Mouse (Mus musculus): ENCODE measurements around the gene Nop9. TPM values are rescaled to one million over a fixed set of nuclear protein-coding genes. Genes with fewer than 3 reads are reported as not detected.

Gene Nop9
- total and polyA plus RNA-seq, 3 experiments = 38.5 to 92.1 (median 89.1) TPM

- H3K4me1 ChIP-seq (ENCODE audit: control insufficient read depth in 1 of 2, insufficient read depth in 2 of 2) = peaks cover 15 to 40% of the 10 kb centered on the region in 2 experiments
- TF ChIP-seq MXI1 (IDR thresholded peaks at IDR 0.05; ENCODE audit: low read depth, low read length) (no peak), IRF4 (IDR thresholded peaks at IDR 0.05; ENCODE audit: low read depth, low read length) (no peak), UBTF (IDR thresholded peaks at IDR 0.05; ENCODE audit: low read depth, low read length) (no peak), POLR2AphosphoS2 (IDR thresholded peaks at IDR 0.05; ENCODE audit: low read depth, low read length) (no peak), KAT2A (IDR thresholded peaks at IDR 0.05; ENCODE audit: insufficient replicate concordance, low read length) (no peak), ETS1 (conservative IDR thresholded peaks at IDR 0.05; ENCODE audit: low read depth, low read length) (no peak), MAX (IDR thresholded peaks at IDR 0.05; ENCODE audit: low read length) (no peak), POLR2A (IDR thresholded peaks at IDR 0.05; ENCODE audit: low read depth, low read length) (no peak), JUN (IDR thresholded peaks at IDR 0.05; ENCODE audit: insufficient read depth, low read depth, low read length) (no peak), TCF12 (IDR thresholded peaks at IDR 0.05; ENCODE audit: low read depth, low read length) (no peak), TBP (conservative IDR thresholded peaks at IDR 0.05; ENCODE audit: low read depth, low read length) (no peak), ZMIZ1 (IDR thresholded peaks at IDR 0.05; ENCODE audit: low read depth, low read length) (no peak), GABPA (IDR thresholded peaks at IDR 0.05; ENCODE audit: insufficient replicate concordance, low read depth, low read length) (no peak), ZKSCAN1 (IDR thresholded peaks at IDR 0.05; ENCODE audit: borderline replicate concordance, low read depth, low read length) (no peak), ZNF384 (IDR thresholded peaks at IDR 0.05; ENCODE audit: low read depth, low read length) (no peak), MAZ (IDR thresholded peaks at IDR 0.05; ENCODE audit: low read depth, low read length) (no peak)
Measured at GRCm38 (mm10) chr14:55722438-55722945, 23.0 kb upstream of the Nop9 start.

GRCm38 (mm10) chr14:55723433-55723832 lies 22.1 kb upstream of the Nop9 start:
- Histone ChIP-seq H3K79me2 (replicated peaks; ENCODE audit: control insufficient read depth, extremely low read depth, insufficient read depth, poor library complexity, severe bottlenecking) (no peaks in the 10 kb centered on the region), H3K4me2 (ENCODE audit: insufficient read depth, low read depth, poor library complexity, severe bottlenecking) (no peak overlapping the region), H3K27ac (ENCODE audit: insufficient read depth, low read depth) (no peak overlapping the region), H3K27me3 (replicated peaks) (peaks cover 22% of the 10 kb centered on the region), H3K9ac (ENCODE audit: insufficient read depth, low read depth) (no peak overlapping the region), H3K4me3 (replicated peaks in 1 of 3; ENCODE audit: low read depth in 2 of 3, low read length in 2 of 3, poor library complexity in 1 of 3) (no peak overlapping the region), H3K36me3 (replicated peaks in 1 of 2; ENCODE audit: control insufficient read depth in 1 of 2, insufficient read depth in 1 of 2, low read length in 1 of 2) (peaks cover 16 to 24% of the 10 kb centered on the region in 2 experiments), H3K4me1 (ENCODE audit: control insufficient read depth in 1 of 2, insufficient read depth in 2 of 2) (peaks cover 15 to 45% of the 10 kb centered on the region in 2 experiments), H3K9me3 (replicated peaks; ENCODE audit: low read length) (no peaks in the 10 kb centered on the region)
- in situ Hi-C loops (cut with MboI; ENCODE audit: low pct_ligation_motif_present, low pct_unique_long_range_greater_than_20kb, low sequenced_read_pairs) = no loop called here
- no peak for DNase-seq (ENCODE audit: extremely low read depth)
- dilution Hi-C loops (cut with MboI; ENCODE audit: extremely low pct_ligation_motif_present, extremely low pct_unique_long_range_greater_than_20kb, low sequenced_read_pairs) = no loop called here
- TF ChIP-seq MYC (IDR thresholded peaks at IDR 0.05; ENCODE audit: low read depth, low read length) (no peak), MAZ (IDR thresholded peaks at IDR 0.05; ENCODE audit: low read depth, low read length) (no peak)

More at GRCm38 (mm10) chr14:55722438-55722945, 23.0 kb upstream of the Nop9 start:
- Histone ChIP-seq H3K27ac (ENCODE audit: insufficient read depth, low read depth) (no peak overlapping the region), H3K9ac (ENCODE audit: insufficient read depth, low read depth) (peak overlapping the region; percentile 56; the same call in 1 of the 2 replicates), H3K4me2 (ENCODE audit: insufficient read depth, low read depth, poor library complexity, severe bottlenecking) (peak overlapping the region; percentile 46), H3K36me3 (replicated peaks in 1 of 2; ENCODE audit: control insufficient read depth in 1 of 2, insufficient read depth in 1 of 2, low read length in 1 of 2) (peaks cover 23 to 32% of the 10 kb centered on the region in 2 experiments), H3K27me3 (replicated peaks) (peaks cover 18% of the 10 kb centered on the region), H3K79me2 (replicated peaks; ENCODE audit: control insufficient read depth, extremely low read depth, insufficient read depth, poor library complexity, severe bottlenecking) (no peaks in the 10 kb centered on the region), H3K9me3 (replicated peaks; ENCODE audit: low read length) (no peaks in the 10 kb centered on the region), H3K4me3 (replicated peaks in 1 of 3; ENCODE audit: low read depth in 2 of 3, low read length in 2 of 3, poor library complexity in 1 of 3) (peak overlapping the region; percentile 44 to 84 (median 65))
- DNase-seq (ENCODE audit: extremely low read depth) = no peak
- in situ Hi-C loops (cut with MboI; ENCODE audit: low pct_ligation_motif_present, low pct_unique_long_range_greater_than_20kb, low sequenced_read_pairs) = no loop called here
- dilution Hi-C loops (cut with MboI; ENCODE audit: extremely low pct_ligation_motif_present, extremely low pct_unique_long_range_greater_than_20kb, low sequenced_read_pairs) = no loop called here
